Mouse (Mus musculus): ENCODE results near the gene Cenpt.

Cenpt gene

GRCm38 (mm10) chr8:105805346-105805745 lies 47.7 kb downstream of the Cenpt start:
- DNase-seq (ENCODE audit: low read depth), result peak; percentile 15

- DNase-seq (ENCODE audit: low read depth), result no peak
These were observed 48.3 kb downstream of the Cenpt start for GRCm38 (mm10) chr8:105804797-105805196.

DNA sequence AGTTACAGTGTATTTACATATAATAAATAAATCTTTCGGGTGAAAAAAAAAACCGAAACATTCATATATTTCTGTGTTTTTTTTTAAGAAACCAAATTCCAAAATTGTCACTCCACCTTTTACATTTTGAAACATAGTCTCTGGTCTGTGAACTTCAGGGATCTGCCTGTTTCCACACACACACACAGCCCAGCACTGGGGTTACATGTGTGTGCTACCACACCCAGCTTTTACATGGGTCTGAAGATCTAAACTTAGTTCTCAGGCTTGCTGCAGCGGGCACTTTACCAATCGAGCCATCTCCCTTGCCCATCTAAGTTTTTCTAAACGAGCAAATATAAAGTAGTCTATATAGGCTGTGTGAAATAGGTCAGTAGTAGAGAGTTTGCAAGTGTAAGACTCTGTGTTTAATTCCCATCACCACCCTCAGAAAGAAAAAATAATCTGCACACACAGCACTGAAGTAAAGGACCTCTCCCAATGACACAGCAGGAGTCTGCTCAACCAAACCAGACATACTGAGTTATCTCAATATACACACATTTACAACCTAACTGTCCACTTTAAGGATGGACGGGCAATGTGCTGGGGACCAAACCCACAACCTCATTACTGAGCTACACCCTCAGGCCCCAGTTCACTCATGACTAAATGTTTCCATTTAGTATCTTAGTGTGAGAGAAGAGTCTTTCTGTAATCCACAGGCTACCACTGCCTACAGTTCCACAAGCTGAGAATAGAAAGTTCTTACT lies 51.7 kb downstream of the Cenpt start:
- no peak for DNase-seq (ENCODE audit: low read depth)

DNA sequence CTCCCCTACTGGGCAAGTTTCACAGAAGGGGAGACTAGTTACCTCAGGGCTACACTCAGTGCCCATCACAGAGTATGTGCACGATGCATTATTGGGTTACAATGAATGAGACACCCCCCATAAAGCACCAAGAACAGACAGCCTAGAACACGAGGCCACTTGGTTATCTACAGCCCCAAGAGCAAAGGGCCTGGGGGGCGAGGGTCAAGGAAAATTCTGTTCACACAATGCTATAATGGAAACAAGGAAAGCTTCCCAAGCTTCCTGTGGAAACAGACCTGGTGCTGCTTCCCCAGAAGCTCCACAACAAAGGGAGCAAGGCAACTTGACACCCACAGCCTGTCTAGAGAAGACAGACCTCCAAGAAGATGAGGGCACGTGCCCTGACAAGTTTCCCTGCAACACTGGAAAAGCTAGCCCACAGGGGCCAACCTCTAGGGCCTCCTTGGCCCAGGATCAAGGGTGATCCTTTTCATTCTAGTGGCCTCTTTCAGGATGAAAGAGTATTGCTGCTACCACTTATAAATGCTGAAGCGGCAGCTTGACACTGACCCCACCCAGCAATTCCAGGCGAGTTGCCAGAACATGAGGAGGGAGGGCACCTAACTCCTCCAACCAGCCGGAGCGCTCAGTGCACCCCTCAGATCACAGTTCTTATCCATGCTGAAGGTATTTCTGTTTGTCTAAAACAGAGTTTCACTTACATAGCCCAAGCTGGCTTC lies 53.8 kb downstream of the Cenpt start:
- DNase-seq (ENCODE audit: low read depth), result peak; percentile 77

DNA sequence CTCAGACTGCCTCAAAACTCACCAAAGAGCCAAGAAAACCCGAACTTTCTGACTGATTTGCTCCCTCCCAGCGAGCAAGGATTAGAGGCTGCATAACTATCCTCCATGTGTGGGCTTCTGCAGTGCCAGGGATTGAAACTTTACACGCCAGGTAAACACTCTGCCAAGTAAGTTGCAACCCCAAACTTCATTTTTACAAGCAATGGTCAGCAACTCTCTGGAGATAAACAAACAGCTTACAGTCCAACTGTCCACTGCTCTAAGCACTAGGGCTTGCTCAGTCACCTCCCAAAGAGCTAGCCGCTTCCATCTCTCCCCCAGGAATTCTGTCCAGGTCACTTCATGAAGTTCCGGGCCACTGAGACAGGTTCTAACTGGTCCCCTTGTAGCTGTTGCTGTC lies 54.7 kb downstream of the Cenpt start:
- no peak for DNase-seq (ENCODE audit: low read depth)

DNA sequence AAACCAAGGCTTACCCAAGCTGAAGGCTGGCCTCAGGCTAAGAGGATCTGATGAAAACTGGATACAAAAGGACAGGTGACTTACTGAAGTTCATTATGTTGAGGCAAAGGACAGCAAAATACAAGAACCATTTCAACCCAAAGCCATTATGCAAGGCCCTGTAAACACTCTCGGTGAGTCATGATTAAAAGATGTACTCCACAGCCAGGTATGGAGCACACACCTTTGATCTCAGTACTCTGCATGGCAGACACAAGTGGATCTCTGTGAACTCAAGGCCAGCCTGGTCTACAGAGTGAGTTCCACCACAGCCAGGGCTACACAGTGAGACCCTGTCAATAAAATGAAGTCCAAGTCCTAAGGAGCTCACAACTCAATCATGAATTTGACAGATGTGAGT lies 57.3 kb downstream of the Cenpt start:
- DNase-seq (ENCODE audit: low read depth), result no peak
